Mouse (Mus musculus) stomach, postnatal 0 days (tissue): ENCODE measurements around the gene Foxp2. TPM values are rescaled to one million over a fixed set of nuclear protein-coding genes. Genes with fewer than 3 reads are reported as not detected.

ENCODE experiments used
- ATAC-seq: fragments of 200-750 bp; cut with Nextera tagmentation; 2 replicates; pipeline ENCODE4 v1.8.0; 2017; ENCODE audit not compliant: low FRiP score, low TSS enrichment
- DNase-seq: peaks from one replicate; pipeline ENCODE4 v3.0.0-alpha.2; 2016; ENCODE audit warnings: low spot score
- H3K27ac ChIP-seq: fragments of 300-500 bp; sonication (generic); replicated peaks from 2 replicates; pipeline ENCODE4 v1.5.1; 2014; ENCODE audit warnings: mild to moderate bottlenecking, control low read depth
- H3K27me3 ChIP-seq: fragments of 300-500 bp; sonication (generic); 2 replicates; pipeline ENCODE4 v1.6.1; 2014; ENCODE audit warnings: low read length; ENCODE audit not compliant: control insufficient read depth, insufficient read depth
- H3K36me3 ChIP-seq: fragments of 300-500 bp; sonication (generic); 2 replicates; pipeline ENCODE4 v1.6.1; 2014; ENCODE audit warnings: low read length, mixed read lengths; ENCODE audit not compliant: control insufficient read depth, insufficient read depth
- H3K4me1 ChIP-seq: fragments of 300-500 bp; sonication (generic); replicated peaks from 2 replicates; pipeline ENCODE4 v1.6.1; 2014; ENCODE audit warnings: antibody characterized with exemption; ENCODE audit not compliant: control insufficient read depth, insufficient read depth
- H3K4me2 ChIP-seq: fragments of 300-500 bp; sonication (generic); replicated peaks from 2 replicates; pipeline ENCODE4 v1.6.1; 2014; ENCODE audit warnings: low read depth, mild to moderate bottlenecking, control low read depth, moderate library complexity
- H3K4me3 ChIP-seq: fragments of 300-500 bp; sonication (generic); 2 replicates; pipeline ENCODE4 v1.5.1; 2014; ENCODE audit warnings: low read depth, low read length, control low read depth
- H3K9ac ChIP-seq: fragments of 300-500 bp; sonication (generic); 2 replicates; pipeline ENCODE4 v1.6.1; 2014; ENCODE audit warnings: mild to moderate bottlenecking, low read length, control low read depth, mixed read lengths
- H3K9me3 ChIP-seq: fragments of 300-500 bp; sonication (generic); 2 replicates; pipeline ENCODE4 v1.6.1; 2016; ENCODE audit warnings: low read length; ENCODE audit not compliant: control insufficient read depth
- CTCF ChIP-seq: IDR thresholded peaks from 2 replicates; pipeline ENCODE4 v1.5.1; 2016; ENCODE audit warnings: antibody characterized with exemption, low read depth, mild to moderate bottlenecking, moderate library complexity
- EP300 ChIP-seq: optimal IDR thresholded peaks from 2 replicates; pipeline ENCODE3; 2016; ENCODE audit warnings: antibody characterized with exemption
- WGBS: fragments of 180-500 bp; shearing (Covaris S2); extraction: QIAGEN DNeasy Blood & Tissue Kit; methylation state at CpG from one replicate; pipeline ENCODE4 v1.1.7; 2014; 5-methylcytosine and 5-hydroxymethylcytosine counted together
- polyA plus RNA-seq: library from polyadenylated mRNA; unstranded; fragments of >200 nt; fragmentation: Nextera tagmentation; extraction: Ambion mirVana; gene quantifications from 2 replicates; pipeline ENCODE4 v1.2.1, GENCODE M21; 2015

Foxp2 gene
- polyA plus RNA-seq, 1 experiment from 2014 or later, result 11.0 TPM

DNA sequence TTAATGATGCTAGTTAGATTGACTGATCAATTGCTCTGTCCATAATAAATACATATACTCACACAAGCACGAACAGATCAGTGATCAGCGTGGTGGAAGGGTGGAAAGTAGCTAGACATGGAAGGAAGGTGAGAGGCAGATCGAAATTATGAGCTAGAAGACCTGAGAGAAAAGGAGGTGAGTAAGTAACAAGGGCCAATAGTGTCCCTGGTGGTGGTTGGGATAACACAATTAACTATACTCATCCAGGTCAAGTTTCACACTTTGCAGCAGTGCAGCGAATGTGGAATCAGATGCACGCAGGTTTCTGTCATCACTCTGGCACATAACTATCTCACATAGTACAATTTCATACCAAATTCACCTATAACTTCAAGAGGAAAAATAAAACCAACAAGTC lies 291.7 kb downstream of the Foxp2 start:
- H3K9me3 ChIP-seq, result no peaks in the 10 kb centered on the region
- no peak overlapping the region for H3K4me3 ChIP-seq
- WGBS, result 82% methylated on average over 5 of the region's 5 CpGs
- H3K36me3 ChIP-seq, result no peaks in the 10 kb centered on the region
- no peak overlapping the region for H3K4me2 ChIP-seq
- no peaks in the 10 kb centered on the region for H3K27me3 ChIP-seq
- no peak for ATAC-seq
- no peak for DNase-seq
- no peak overlapping the region for H3K27ac ChIP-seq
- H3K9ac ChIP-seq, result no peak overlapping the region
- TF ChIP-seq EP300 (no peak), CTCF (peak; percentile 52)
- H3K4me1 ChIP-seq, result no peaks in the 10 kb centered on the region

DNA sequence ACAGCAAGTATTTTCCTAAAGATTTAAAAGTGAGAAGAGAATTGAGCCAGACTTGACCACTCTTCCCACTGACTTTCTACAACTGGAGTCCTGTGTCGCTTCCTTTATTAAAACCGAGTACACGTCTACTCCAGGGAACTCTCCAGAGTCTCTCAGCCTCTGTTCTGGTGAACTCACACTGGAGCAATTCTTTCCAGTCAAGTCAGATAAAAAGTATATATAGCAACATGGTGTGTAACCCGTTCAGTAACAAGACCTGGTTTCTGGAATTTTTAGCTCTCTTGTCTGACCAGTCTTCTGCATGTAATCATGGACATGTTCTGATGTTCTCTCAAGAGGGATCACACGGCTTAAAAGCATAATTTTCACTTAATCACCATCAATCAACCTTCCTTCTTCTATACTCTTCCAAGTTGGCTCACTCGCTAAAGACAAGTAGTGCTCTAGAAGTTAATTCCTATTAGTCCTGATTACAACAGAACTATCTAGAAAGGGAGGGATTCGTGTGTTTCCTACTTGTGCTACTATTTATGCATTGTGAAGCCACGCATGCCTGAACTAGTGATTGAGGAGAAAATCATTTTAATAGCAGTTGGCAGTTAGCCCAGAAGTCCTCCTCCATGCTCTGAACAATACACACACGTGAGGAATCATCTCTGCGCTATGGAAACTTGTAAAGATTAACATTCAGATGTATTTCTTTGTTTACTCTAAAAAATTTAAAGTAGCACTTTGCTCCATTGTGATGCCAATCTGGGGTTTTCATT lies 341.2 kb downstream of the Foxp2 start:
- H3K36me3 ChIP-seq, result no peaks in the 10 kb centered on the region
- no peak for ATAC-seq
- no peak for DNase-seq
- TF ChIP-seq CTCF (no peak), EP300 (no peak)
- H3K9me3 ChIP-seq, result no peaks in the 10 kb centered on the region
- no peaks in the 10 kb centered on the region for H3K27me3 ChIP-seq
- H3K4me1 ChIP-seq, result no peaks in the 10 kb centered on the region
- H3K4me3 ChIP-seq, result no peak overlapping the region
- no peak overlapping the region for H3K27ac ChIP-seq
- no peak overlapping the region for H3K4me2 ChIP-seq
- no peak overlapping the region for H3K9ac ChIP-seq
- WGBS, result 50% methylated on average over 10 of the region's 10 CpGs

DNA sequence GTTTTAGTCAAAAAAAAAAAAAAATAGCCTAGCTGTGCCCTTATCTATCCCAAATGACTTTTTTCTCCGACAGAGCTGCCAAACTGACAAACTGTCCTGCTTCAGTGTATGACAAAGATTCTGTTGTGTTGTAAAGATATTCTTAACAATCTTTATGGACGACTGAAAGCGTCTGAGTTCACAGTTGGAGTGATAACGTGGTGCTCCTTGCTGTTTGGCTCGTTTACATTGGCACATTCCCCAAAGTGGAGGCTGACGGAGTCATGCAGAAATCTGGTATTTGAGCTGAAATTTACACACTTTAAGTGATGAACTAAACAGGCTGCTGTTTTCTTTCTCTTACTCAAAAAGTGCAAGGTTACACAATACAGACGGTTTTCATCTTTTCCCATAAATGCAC lies 356.2 kb downstream of the Foxp2 start:
- Histone ChIP-seq H3K9ac (no peak overlapping the region), H3K27me3 (no peaks in the 10 kb centered on the region), H3K4me2 (peak overlapping the region; percentile 21), H3K9me3 (no peaks in the 10 kb centered on the region), H3K4me3 (no peak overlapping the region), H3K27ac (no peak overlapping the region), H3K36me3 (no peaks in the 10 kb centered on the region), H3K4me1 (no peaks in the 10 kb centered on the region)
- 4% methylated on average over 7 of the region's 7 CpGs for WGBS
- TF ChIP-seq EP300, result no peak
- TF ChIP-seq CTCF, result no peak
- ATAC-seq, result no peak
- DNase-seq, result no peak

DNA sequence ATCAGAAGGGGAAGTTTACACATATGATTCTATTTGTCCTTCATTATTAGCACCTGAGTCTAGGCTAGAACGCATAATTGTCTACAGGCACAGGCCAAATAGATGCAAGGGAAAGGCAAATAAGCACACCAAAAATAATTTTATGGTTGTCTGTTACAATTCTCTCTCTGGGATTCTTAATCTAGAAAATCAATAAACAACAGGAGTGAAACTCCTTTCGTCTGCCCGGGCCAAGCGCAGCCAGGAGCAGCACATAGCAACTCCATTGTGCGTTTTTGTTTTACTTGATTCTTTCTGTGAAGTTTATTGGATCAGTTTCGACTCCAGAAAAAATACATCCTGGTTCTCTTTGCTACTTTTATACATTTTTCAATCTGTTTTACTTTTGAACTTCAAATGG lies 356.7 kb downstream of the Foxp2 start:
- no peaks in the 10 kb centered on the region for H3K9me3 ChIP-seq
- H3K9ac ChIP-seq, result no peak overlapping the region
- DNase-seq (no peak), ATAC-seq (no peak)
- no peaks in the 10 kb centered on the region for H3K36me3 ChIP-seq
- no peak overlapping the region for H3K4me3 ChIP-seq
- TF ChIP-seq EP300 (no peak), CTCF (no peak)
- H3K27me3 ChIP-seq, result no peaks in the 10 kb centered on the region
- H3K4me1 ChIP-seq, result no peaks in the 10 kb centered on the region
- H3K27ac ChIP-seq, result no peak overlapping the region
- H3K4me2 ChIP-seq, result peak overlapping the region; percentile 21
- 32% methylated on average over 6 of the region's 6 CpGs for whole genome bisulfite sequencing

DNA sequence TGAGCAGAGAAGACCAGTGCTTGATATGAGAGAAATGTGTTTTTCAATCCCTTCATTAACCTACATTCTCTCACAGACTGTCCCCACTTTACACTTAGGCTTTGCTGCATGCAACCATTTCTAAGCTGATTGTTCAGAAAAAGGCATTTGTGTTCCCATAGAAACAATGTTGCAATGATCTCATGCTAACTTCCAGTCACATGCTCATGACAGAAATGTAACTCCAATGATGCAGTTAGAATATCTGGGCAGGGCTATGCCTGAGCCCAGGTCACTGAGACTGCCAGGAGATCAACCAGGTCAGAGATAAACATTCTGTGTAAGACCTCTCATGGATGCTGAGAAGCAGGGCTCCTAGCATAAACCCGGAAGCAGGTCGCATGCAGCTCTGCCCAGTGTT lies 367.0 kb downstream of the Foxp2 start:
- H3K4me3 ChIP-seq, result no peak overlapping the region
- TF ChIP-seq CTCF (no peak), EP300 (no peak)

DNA sequence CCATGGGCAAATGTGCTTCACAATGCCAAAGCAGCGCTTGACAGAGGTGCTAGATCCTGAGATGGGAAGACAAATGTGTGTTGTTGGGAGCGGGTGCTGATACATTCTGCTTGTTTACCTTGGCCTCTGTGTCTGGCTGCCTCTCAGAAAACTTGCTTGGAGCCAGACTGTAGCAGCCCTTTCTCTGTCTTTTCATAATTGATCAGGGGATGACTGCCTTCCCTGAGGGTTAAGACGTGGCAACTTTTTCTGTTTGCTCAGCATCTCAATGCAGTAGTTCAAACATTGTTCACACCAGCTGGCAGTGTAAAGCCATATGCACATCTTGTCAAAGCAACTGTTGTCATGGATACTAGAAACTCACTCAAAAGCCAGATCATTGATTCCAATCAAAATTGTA lies 384.1 kb downstream of the Foxp2 start:
- Histone ChIP-seq H3K4me1 (no peaks in the 10 kb centered on the region), H3K36me3 (no peaks in the 10 kb centered on the region), H3K9me3 (no peaks in the 10 kb centered on the region), H3K27me3 (no peaks in the 10 kb centered on the region), H3K27ac (no peak overlapping the region), H3K9ac (no peak overlapping the region), H3K4me2 (no peak overlapping the region), H3K4me3 (no peak overlapping the region)
- whole genome bisulfite sequencing, result 50% methylated on average over 3 of the region's 3 CpGs
- ATAC-seq (no peak), DNase-seq (no peak)
- TF ChIP-seq CTCF, result no peak
- no peak for TF ChIP-seq EP300

More for the DNA sequence above, 367.0 kb downstream of the Foxp2 start:
- WGBS, result 87% methylated on average over 2 of the region's 2 CpGs
- Histone ChIP-seq H3K9me3 (no peaks in the 10 kb centered on the region), H3K9ac (no peak overlapping the region), H3K27me3 (no peaks in the 10 kb centered on the region), H3K4me1 (no peaks in the 10 kb centered on the region), H3K27ac (no peak overlapping the region), H3K36me3 (no peaks in the 10 kb centered on the region), H3K4me2 (no peak overlapping the region)
- ATAC-seq, result no peak
- DNase-seq, result no peak
